Mouse (Mus musculus) heart, embryonic 13.5 days (tissue): Measurements from ENCODE around the gene Stn1. TPM values are rescaled to one million over a fixed set of nuclear protein-coding genes. Genes with fewer than 3 reads are reported as not detected.

Experiments used
- ATAC-seq: fragments of 200-750 bp; cut with Nextera tagmentation; 2 replicates; pipeline ENCODE4 v1.8.0; 2017; ENCODE audit warnings: moderate TSS enrichment; ENCODE audit not compliant: insufficient number of reproducible peaks, low FRiP score, low TSS enrichment; ENCODE audit errors: extremely low read depth
- H3K27ac ChIP-seq: fragments of 300-500 bp; sonication (generic); replicated peaks from 2 replicates; pipeline ENCODE4 v1.5.1; 2015; ENCODE audit warnings: moderate library complexity, mild to moderate bottlenecking, inconsistent platforms
- H3K27me3 ChIP-seq: fragments of 300-500 bp; sonication (generic); replicated peaks from 2 replicates; pipeline ENCODE4 v1.6.1; 2015; ENCODE audit warnings: mild to moderate bottlenecking, inconsistent platforms
- H3K36me3 ChIP-seq: fragments of 300-500 bp; sonication (generic); 2 replicates; pipeline ENCODE4 v1.6.1; 2015; ENCODE audit warnings: mild to moderate bottlenecking, inconsistent platforms
- H3K4me1 ChIP-seq: fragments of 300-500 bp; sonication (generic); 2 replicates; pipeline ENCODE4 v1.6.1; 2015; ENCODE audit warnings: inconsistent platforms
- H3K4me2 ChIP-seq: fragments of 300-500 bp; sonication (generic); 2 replicates; pipeline ENCODE4 v1.6.1; 2015; ENCODE audit warnings: inconsistent platforms, mild to moderate bottlenecking, moderate library complexity
- H3K4me3 ChIP-seq: fragments of 300-500 bp; sonication (generic); 2 replicates; pipeline ENCODE4 v1.5.1; 2015; ENCODE audit warnings: moderate library complexity, mild to moderate bottlenecking, inconsistent platforms
- H3K9ac ChIP-seq: fragments of 300-500 bp; sonication (generic); 2 replicates; pipeline ENCODE4 v1.6.1; 2015; ENCODE audit warnings: inconsistent platforms, mild to moderate bottlenecking, moderate library complexity
- H3K9me3 ChIP-seq: fragments of 300-500 bp; sonication (generic); 2 replicates; pipeline ENCODE4 v1.6.1; 2016; ENCODE audit warnings: inconsistent platforms
- WGBS: fragments of 180-500 bp; shearing (Covaris S2); methylation state at CpG from one replicate; pipeline ENCODE4 v1.1.7; 2015; ENCODE audit warnings: mixed read lengths; 5-methylcytosine and 5-hydroxymethylcytosine counted together
- polyA plus RNA-seq: library from polyadenylated mRNA; unstranded; fragments of >200 nt; fragmentation: Nextera tagmentation; extraction: Ambion mirVana; gene quantifications from 2 replicates; pipeline ENCODE4 v1.2.1, GENCODE M21; 2015

The Stn1 gene
- polyA plus RNA-seq, 1 experiment from 2014 or later = 37.3 TPM

GRCm38 (mm10) chr19:47538801-47539200 is 1.5 kb upstream of the Stn1 start:
- H3K9ac ChIP-seq = peak overlapping the region; percentile 44; the same call in 1 of the 2 replicates
- ATAC-seq = no peak
- peaks cover 12% of the 10 kb centered on the region; the same call in 1 of the 2 replicates for H3K36me3 ChIP-seq
- peaks cover 56% of the 10 kb centered on the region for H3K4me1 ChIP-seq
- H3K9me3 ChIP-seq = no peaks in the 10 kb centered on the region
- H3K4me3 ChIP-seq = no peak overlapping the region
- H3K4me2 ChIP-seq = peak overlapping the region; percentile 80
- 0 out of 2 replicates have a peak, but pooled peaks cover 2% of the 10 kb centered on the region for H3K27me3 ChIP-seq
- H3K27ac ChIP-seq = peak overlapping the region; percentile 94
- WGBS = 10% methylated on average over 6 of the region's 6 CpGs

GRCm38 (mm10) chr19:47537879-47538278 is 572 bp upstream of the Stn1 start:
- Histone ChIP-seq H3K9ac (peak overlapping the region; percentile 80), H3K27me3 (no peaks in the 10 kb centered on the region), H3K4me1 (peaks cover 53% of the 10 kb centered on the region), H3K4me2 (peak overlapping the region; percentile 80), H3K36me3 (peaks cover 21% of the 10 kb centered on the region), H3K27ac (peak overlapping the region; percentile 94), H3K4me3 (peak overlapping the region; percentile 66), H3K9me3 (no peaks in the 10 kb centered on the region)
- WGBS = 30% methylated on average over 6 of the region's 6 CpGs
- peak; percentile 19; the same call in 1 of the 2 replicates for ATAC-seq

GRCm38 (mm10) chr19:47536521-47537299 is 597 bp downstream of the Stn1 start:
- Histone ChIP-seq H3K4me3 (peak overlapping the region; percentile 66), H3K27ac (peak overlapping the region; percentile 94), H3K27me3 (no peaks in the 10 kb centered on the region), H3K4me2 (peak overlapping the region; percentile 80), H3K9ac (peak overlapping the region; percentile 85), H3K4me1 (peaks cover 46% of the 10 kb centered on the region), H3K9me3 (peaks cover 3% of the 10 kb centered on the region; the same call in 1 of the 2 replicates), H3K36me3 (peaks cover 31% of the 10 kb centered on the region)
- 3% methylated on average over 39 of the region's 39 CpGs for WGBS
- ATAC-seq = peak; percentile 86

GRCm38 (mm10) chr19:47534131-47534530 is 3.2 kb downstream of the Stn1 start:
- ATAC-seq = no peak
- no peak overlapping the region for H3K4me3 ChIP-seq
- peaks cover 43% of the 10 kb centered on the region for H3K4me1 ChIP-seq
- peak overlapping the region; percentile 28; the same call in 1 of the 2 replicates for H3K9ac ChIP-seq
- no peak overlapping the region for H3K4me2 ChIP-seq
- no peaks in the 10 kb centered on the region for H3K27me3 ChIP-seq
- peaks cover 50% of the 10 kb centered on the region for H3K36me3 ChIP-seq
- H3K9me3 ChIP-seq = peaks cover 3% of the 10 kb centered on the region; the same call in 1 of the 2 replicates
- 59% methylated on average over 1 of the region's 1 CpGs for WGBS
- no peak overlapping the region for H3K27ac ChIP-seq

GRCm38 (mm10) chr19:47532449-47532848 is 4.9 kb downstream of the Stn1 start:
- 78% methylated on average over 3 of the region's 3 CpGs for WGBS
- Histone ChIP-seq H3K4me3 (no peak overlapping the region), H3K36me3 (peaks cover 65% of the 10 kb centered on the region), H3K27me3 (no peaks in the 10 kb centered on the region), H3K4me1 (peaks cover 27% of the 10 kb centered on the region), H3K27ac (no peak overlapping the region), H3K4me2 (no peak overlapping the region), H3K9ac (no peak overlapping the region), H3K9me3 (peaks cover 3% of the 10 kb centered on the region; the same call in 1 of the 2 replicates)
- ATAC-seq = no peak

GRCm38 (mm10) chr19:47531309-47531708 is 6.0 kb downstream of the Stn1 start:
- no peak overlapping the region for H3K4me3 ChIP-seq
- no peak for ATAC-seq
- WGBS = 90% methylated on average over 5 of the region's 5 CpGs

GRCm38 (mm10) chr19:47526239-47526986 is 10.9 kb downstream of the Stn1 start:
- H3K4me2 ChIP-seq = no peak overlapping the region
- peaks cover 79% of the 10 kb centered on the region for H3K36me3 ChIP-seq
- H3K9me3 ChIP-seq = no peaks in the 10 kb centered on the region
- 64% methylated on average over 21 of the region's 21 CpGs for WGBS
- no peak for ATAC-seq
- no peaks in the 10 kb centered on the region for H3K27me3 ChIP-seq
- H3K9ac ChIP-seq = no peak overlapping the region
- H3K4me3 ChIP-seq = no peak overlapping the region
- H3K4me1 ChIP-seq = peaks cover 13% of the 10 kb centered on the region
- H3K27ac ChIP-seq = peak overlapping the region; percentile 57

More at GRCm38 (mm10) chr19:47531309-47531708, 6.0 kb downstream of the Stn1 start:
- Histone ChIP-seq H3K36me3 (peaks cover 75% of the 10 kb centered on the region), H3K9ac (no peak overlapping the region), H3K4me1 (peaks cover 32% of the 10 kb centered on the region), H3K27me3 (no peaks in the 10 kb centered on the region), H3K27ac (no peak overlapping the region), H3K4me2 (no peak overlapping the region), H3K9me3 (peaks cover 3% of the 10 kb centered on the region; the same call in 1 of the 2 replicates)

GRCm38 (mm10) chr19:47524905-47525304 is 12.4 kb downstream of the Stn1 start:
- WGBS = 90% methylated on average over 8 of the region's 8 CpGs
- Histone ChIP-seq H3K4me1 (peaks cover 13% of the 10 kb centered on the region), H3K36me3 (peaks cover 77% of the 10 kb centered on the region)

GRCm38 (mm10) chr19:47521403-47521802 is 15.9 kb downstream of the Stn1 start:
- Histone ChIP-seq H3K27ac (no peak overlapping the region), H3K9me3 (no peaks in the 10 kb centered on the region), H3K9ac (no peak overlapping the region), H3K4me2 (no peak overlapping the region), H3K36me3 (peaks cover 54% of the 10 kb centered on the region), H3K4me1 (peaks cover 23% of the 10 kb centered on the region), H3K27me3 (no peaks in the 10 kb centered on the region), H3K4me3 (no peak overlapping the region)
- WGBS = 82% methylated on average over 5 of the region's 5 CpGs
- no peak for ATAC-seq

More at GRCm38 (mm10) chr19:47524905-47525304, 12.4 kb downstream of the Stn1 start:
- Histone ChIP-seq H3K27ac (no peak overlapping the region), H3K9me3 (no peaks in the 10 kb centered on the region), H3K4me2 (no peak overlapping the region), H3K4me3 (no peak overlapping the region), H3K9ac (no peak overlapping the region), H3K27me3 (no peaks in the 10 kb centered on the region)
- ATAC-seq = no peak

- Histone ChIP-seq H3K27me3 (no peaks in the 10 kb centered on the region), H3K4me2 (no peak overlapping the region), H3K4me1 (peaks cover 25% of the 10 kb centered on the region), H3K9me3 (no peaks in the 10 kb centered on the region), H3K4me3 (no peak overlapping the region), H3K27ac (no peak overlapping the region), H3K9ac (no peak overlapping the region), H3K36me3 (peaks cover 63% of the 10 kb centered on the region)
- 74% methylated on average over 8 of the region's 8 CpGs for WGBS
- ATAC-seq = no peak
Observed at GRCm38 (mm10) chr19:47519163-47519893, 18.0 kb downstream of the Stn1 start.
